Mouse (Mus musculus) thymus, adult 2 months (tissue): Measurements from ENCODE around the gene 2010005H15Rik.
"Not testable (repeated sequence)": the region's sequence is repeated elsewhere in the genome, so short reads cannot be mapped to it uniquely, and the experiment has no call there.

ENCODE experiments used
- CTCF ChIP-seq: fragments of 200-500 bp; IDR thresholded peaks from 2 replicates; pipeline ENCODE4 v1.5.1; 2012; ENCODE audit warnings: mild to moderate bottlenecking, control low read depth, low read length, moderate library complexity, borderline replicate concordance; ENCODE audit not compliant: control insufficient read depth, poor library complexity, insufficient read depth; ENCODE audit errors: extremely low read depth
- POLR2A ChIP-seq: fragments of 200-500 bp; IDR thresholded peaks from 2 replicates; pipeline ENCODE4 v1.6.1; 2012; ENCODE audit warnings: mild to moderate bottlenecking, low read length, control low read depth, moderate library complexity; ENCODE audit not compliant: control insufficient read depth, poor library complexity, insufficient read depth; ENCODE audit errors: extremely low read depth

GRCm38 (mm10) chr16:36205684-36206083 lies 15.6 kb upstream of the 2010005H15Rik start:
- not testable (repeated sequence) for TF ChIP-seq POLR2A, CTCF
